Mouse (Mus musculus) thymus, adult 2 months (tissue): ENCODE results near the gene Tmem131l. TPM values are rescaled to one million over a fixed set of nuclear protein-coding genes. Genes with fewer than 3 reads are reported as not detected.

Experiments
- DNase-seq: peaks from one replicate; pipeline ENCODE4 v3.0.0; 2021
- H3K27ac ChIP-seq: fragments of 200-500 bp; 2 replicates; pipeline ENCODE4 v1.5.1; 2012; ENCODE audit warnings: low read length, control low read depth; ENCODE audit not compliant: control insufficient read depth, insufficient read depth
- H3K27me3 ChIP-seq: fragments of 200-500 bp; 2 replicates; pipeline ENCODE4 v1.6.1; 2012; ENCODE audit warnings: mild to moderate bottlenecking, low read length, moderate library complexity, mixed read lengths; ENCODE audit not compliant: control insufficient read depth, insufficient read depth
- H3K36me3 ChIP-seq: fragments of 200-500 bp; 2 replicates; pipeline ENCODE4 v1.6.1; 2012; ENCODE audit warnings: mild to moderate bottlenecking, low read length, moderate library complexity; ENCODE audit not compliant: control insufficient read depth, insufficient read depth
- H3K4me1 ChIP-seq: fragments of 200-500 bp; replicated peaks from 2 replicates; pipeline ENCODE4 v1.6.1; 2012; ENCODE audit warnings: low read length; ENCODE audit not compliant: control insufficient read depth, insufficient read depth
- H3K4me3 ChIP-seq: fragments of 200-500 bp; 2 replicates; pipeline ENCODE4 v1.5.1; 2012; ENCODE audit warnings: mild to moderate bottlenecking, low read length, control low read depth, moderate library complexity; ENCODE audit not compliant: control insufficient read depth, insufficient read depth
- CTCF ChIP-seq: fragments of 200-500 bp; IDR thresholded peaks from 2 replicates; pipeline ENCODE4 v1.5.1; 2012; ENCODE audit warnings: mild to moderate bottlenecking, control low read depth, low read length, moderate library complexity, borderline replicate concordance; ENCODE audit not compliant: control insufficient read depth, poor library complexity, insufficient read depth; ENCODE audit errors: extremely low read depth
- POLR2A ChIP-seq: fragments of 200-500 bp; IDR thresholded peaks from 2 replicates; pipeline ENCODE4 v1.6.1; 2012; ENCODE audit warnings: mild to moderate bottlenecking, low read length, control low read depth, moderate library complexity; ENCODE audit not compliant: control insufficient read depth, poor library complexity, insufficient read depth; ENCODE audit errors: extremely low read depth
- WGBS: fragments of 180-500 bp; shearing (Covaris S2); methylation state at CpG from one replicate; pipeline ENCODE4 v1.1.7; 2018; 5-methylcytosine and 5-hydroxymethylcytosine counted together
- polyA plus RNA-seq: library from polyadenylated mRNA; depleted of rRNA; stranded (reverse); fragments of >200 nt; gene quantifications from 2 replicates; pipeline ENCODE4 v1.2.3, GENCODE M21; 2012

Gene Tmem131l
- polyA plus RNA-seq, 1 experiment, result 201 TPM

- Histone ChIP-seq H3K27me3 (no peaks in the 10 kb centered on the region), H3K4me3 (no peak overlapping the region), H3K27ac (no peak overlapping the region), H3K36me3 (0 out of 2 replicates have a peak, but pooled peaks cover 4% of the 10 kb centered on the region), H3K4me1 (no peaks in the 10 kb centered on the region)
- WGBS, result 86% methylated on average over 2 of the region's 2 CpGs
- TF ChIP-seq CTCF (no peak), POLR2A (no peak)
- DNase-seq, result no peak
Measured at GRCm38 (mm10) chr3:84004330-84005090, 35.5 kb downstream of the Tmem131l start.

GRCm38 (mm10) chr3:84002433-84003090, 37.4 kb downstream of the Tmem131l start:
- Histone ChIP-seq H3K4me1 (peaks cover 3% of the 10 kb centered on the region), H3K27me3 (no peaks in the 10 kb centered on the region), H3K4me3 (no peak overlapping the region), H3K36me3 (0 out of 2 replicates have a peak, but pooled peaks cover 4% of the 10 kb centered on the region), H3K27ac (no peak overlapping the region)
- 93% methylated on average over 6 of the region's 6 CpGs for WGBS
- DNase-seq, result no peak
- TF ChIP-seq POLR2A (no peak), CTCF (no peak)

DNA sequence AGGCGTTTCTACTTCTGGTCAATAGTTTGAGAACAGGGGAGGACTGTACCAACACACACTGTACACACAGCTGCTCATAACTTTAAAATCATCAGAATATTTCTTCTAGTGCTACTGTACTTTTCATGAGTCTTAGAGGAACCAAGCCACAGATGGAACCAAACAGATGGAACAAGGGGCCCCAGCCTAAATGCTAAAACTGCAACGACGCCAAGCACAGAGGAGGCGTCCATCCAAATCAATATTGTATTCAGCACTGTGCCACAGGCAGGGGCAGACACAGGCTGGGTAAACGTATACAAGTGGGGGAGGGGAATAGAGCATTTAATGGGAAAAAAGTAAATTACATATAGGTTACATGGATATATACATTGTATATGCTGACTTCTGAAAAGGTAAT, 42.4 kb downstream of the Tmem131l start:
- Histone ChIP-seq H3K4me3 (no peak overlapping the region), H3K27ac (no peak overlapping the region), H3K4me1 (peaks cover 19% of the 10 kb centered on the region), H3K27me3 (no peaks in the 10 kb centered on the region), H3K36me3 (0 out of 2 replicates have a peak, but pooled peaks cover 4% of the 10 kb centered on the region)
- TF ChIP-seq POLR2A, result no peak
- TF ChIP-seq CTCF, result no peak
- WGBS, result 89% methylated on average over 5 of the region's 5 CpGs
- no peak for DNase-seq

DNA sequence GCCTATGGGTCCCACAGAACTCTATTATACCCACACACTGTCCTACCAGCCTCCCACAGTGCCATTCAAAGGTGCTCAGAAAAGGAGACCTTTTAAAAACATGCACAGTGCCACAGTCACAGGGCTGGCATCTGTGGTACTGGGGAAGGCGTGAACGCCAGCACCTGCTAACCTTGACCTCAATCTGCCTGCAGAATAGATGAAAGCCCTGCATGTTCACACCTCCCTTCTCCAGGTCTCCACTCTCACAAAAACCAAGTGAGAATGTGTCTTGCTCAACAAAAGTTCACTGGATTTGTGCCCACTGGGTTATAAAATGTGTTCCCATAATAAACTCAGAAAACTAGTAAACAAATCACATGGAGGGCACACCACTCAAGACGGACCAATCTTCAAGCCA, 42.9 kb downstream of the Tmem131l start:
- Histone ChIP-seq H3K4me1 (peaks cover 19% of the 10 kb centered on the region), H3K27ac (no peak overlapping the region), H3K27me3 (no peaks in the 10 kb centered on the region), H3K4me3 (no peak overlapping the region), H3K36me3 (0 out of 2 replicates have a peak, but pooled peaks cover under 1% of the 10 kb centered on the region)
- peak; percentile 32 for DNase-seq
- whole genome bisulfite sequencing, result 35% methylated on average over 3 of the region's 3 CpGs
- TF ChIP-seq POLR2A (no peak), CTCF (no peak)

DNA sequence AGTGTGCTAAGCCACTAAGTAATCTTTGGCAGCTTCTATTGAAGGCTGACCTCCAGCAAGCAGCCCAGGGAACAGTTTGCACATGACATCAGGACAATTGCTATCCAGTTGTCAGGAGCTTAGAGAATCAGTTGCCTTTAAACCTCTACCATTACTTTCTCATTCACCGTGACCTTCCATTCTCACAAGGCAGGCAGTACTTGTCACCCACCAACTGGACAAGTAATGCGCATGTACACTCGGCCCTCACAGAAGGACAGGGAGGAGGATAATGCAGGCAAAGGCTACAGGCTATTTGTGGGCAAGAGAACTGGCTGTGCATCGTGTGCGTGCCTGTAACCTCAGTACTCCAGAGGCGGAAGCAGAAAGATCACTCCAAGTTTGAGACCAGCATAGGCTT, 43.9 kb downstream of the Tmem131l start:
- Histone ChIP-seq H3K4me3 (no peak overlapping the region), H3K4me1 (peaks cover 19% of the 10 kb centered on the region), H3K27me3 (no peaks in the 10 kb centered on the region), H3K36me3 (no peaks in the 10 kb centered on the region), H3K27ac (no peak overlapping the region)
- no peak for TF ChIP-seq CTCF
- TF ChIP-seq POLR2A, result no peak
- WGBS, result 95% methylated on average over 6 of the region's 6 CpGs
- DNase-seq, result no peak

DNA sequence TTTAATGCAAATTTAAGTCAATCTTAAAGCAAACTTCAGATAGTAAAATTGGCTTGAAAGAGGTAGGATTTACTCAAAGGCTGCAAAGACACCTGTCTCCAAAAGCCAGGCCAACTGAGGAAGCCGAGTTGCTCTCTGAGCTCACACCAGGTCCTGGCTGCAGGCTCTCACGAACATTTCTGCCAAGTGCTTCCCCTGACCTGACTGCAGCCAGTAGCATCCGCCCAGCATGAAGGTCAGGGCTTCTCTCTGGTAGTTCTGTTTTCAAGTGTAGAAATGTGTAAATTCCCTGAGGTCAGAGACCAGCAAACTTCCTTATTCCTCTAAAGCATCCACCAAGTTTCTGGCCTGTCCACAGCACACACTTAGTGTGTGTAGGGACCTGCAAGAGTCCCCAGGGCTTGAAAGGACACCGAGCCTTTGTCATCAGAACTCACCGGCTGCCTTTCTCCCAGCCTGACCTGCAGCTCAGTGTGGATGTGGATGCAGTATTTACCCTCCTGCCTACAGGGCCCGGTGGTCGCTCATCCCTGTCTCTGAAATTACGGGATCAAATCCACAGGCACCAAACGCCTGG, 44.6 kb downstream of the Tmem131l start:
- Histone ChIP-seq H3K4me1 (peaks cover 19% of the 10 kb centered on the region), H3K36me3 (no peaks in the 10 kb centered on the region), H3K27ac (no peak overlapping the region), H3K27me3 (no peaks in the 10 kb centered on the region), H3K4me3 (no peak overlapping the region)
- DNase-seq, result no peak
- TF ChIP-seq POLR2A, result no peak
- no peak for TF ChIP-seq CTCF
- 83% methylated on average over 9 of the region's 9 CpGs for WGBS
